Mouse (Mus musculus) kidney, adult 2 months (tissue): Measurements from ENCODE around the gene E2f6.

Experiments
- CTCF ChIP-seq: fragments of 200-500 bp; conservative IDR thresholded peaks from 2 replicates; pipeline ENCODE4 v1.5.1; 2011; ENCODE audit warnings: low read depth, mild to moderate bottlenecking, control low read depth, low read length, moderate library complexity, mixed read lengths; ENCODE audit not compliant: insufficient read depth, insufficient read length
- POLR2A ChIP-seq: fragments of 200-500 bp; IDR thresholded peaks from one replicate; pipeline ENCODE4 v1.6.1; 2011; ENCODE audit warnings: low read depth, low read length, control low read depth

DNA sequence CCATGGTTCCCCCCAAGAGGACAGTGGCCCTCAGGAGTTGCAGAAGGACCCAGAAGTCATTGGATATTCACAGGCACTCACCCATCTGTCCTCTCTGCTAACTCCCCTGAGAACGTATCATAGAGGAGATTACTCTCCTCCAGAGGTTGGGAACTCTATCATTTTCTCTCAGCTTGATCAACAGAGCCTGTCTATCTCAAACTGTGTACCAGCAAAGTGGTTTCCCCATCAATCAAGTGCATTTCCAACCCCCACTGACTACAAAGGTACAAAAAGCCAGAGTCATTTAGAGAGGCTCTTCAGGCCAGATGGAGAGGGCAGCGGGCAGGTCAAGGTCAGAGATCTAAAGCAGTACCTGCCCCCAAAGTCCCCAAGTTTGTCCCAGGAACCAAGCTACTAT is 42.1 kb upstream of the E2f6 start:
- TF ChIP-seq CTCF, result no peak
- TF ChIP-seq POLR2A, result no peak
